In the genomic region with DNA sequence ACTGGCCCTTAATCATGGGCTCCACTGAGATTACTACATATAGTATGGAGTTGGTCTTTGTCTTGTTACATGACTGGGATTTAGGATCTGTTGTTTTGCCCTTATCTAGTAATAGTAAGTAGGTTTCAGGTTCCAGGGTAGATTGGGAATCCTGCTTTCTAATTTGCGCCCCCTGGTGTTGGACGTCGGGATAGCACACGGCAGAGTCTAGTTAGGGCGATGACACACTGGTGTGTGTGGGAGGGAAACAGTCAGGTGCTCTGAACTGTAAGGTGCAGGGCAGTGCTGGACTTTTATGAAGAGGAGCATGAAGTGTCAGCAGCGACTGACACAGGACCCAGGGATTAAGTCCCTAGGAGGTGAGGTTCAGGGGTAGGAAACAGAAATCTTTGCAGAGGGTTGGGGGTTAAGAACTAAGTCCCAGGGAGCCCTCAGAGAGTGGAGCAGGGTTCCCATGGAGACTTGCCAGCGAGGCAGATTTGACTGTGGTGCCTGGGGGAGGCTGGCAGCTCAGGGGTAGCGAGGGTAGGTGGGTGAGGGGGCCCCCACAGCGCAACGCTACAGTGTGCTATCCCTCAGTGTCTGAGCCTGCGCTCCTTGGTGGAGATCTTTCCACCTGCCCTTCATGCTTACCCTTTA, we compare ENCODE assay signal across 8 mouse cellular contexts.
A peak's percentile ranks its signal among the peaks of the same experiment; 100 is the strongest.
DNase-seq lines count a peak whose midpoint lies in the region; ATAC-seq lines count a peak whose summit lies in the region.

No protein-coding gene starts in this region.

- no peak overlapping the region for H3K4me2 ChIP-seq in liver, embryonic 12.5 days
- peak overlapping the region; percentile 44 for H3K4me2 ChIP-seq in forebrain, embryonic 16.5 days (ENCODE audit: low read length)
- H3K4me2 ChIP-seq in neural tube, embryonic 11.5 days (ENCODE audit: low read depth) = no peak overlapping the region

- ATAC-seq in liver, embryonic 12.5 days = no peak
- ATAC-seq in forebrain, embryonic 16.5 days = peak; percentile 73
- peak; percentile 56 for ATAC-seq in neural tube, embryonic 11.5 days (ENCODE audit: insufficient read depth, low FRiP score, low TSS enrichment)

- H3K36me3 ChIP-seq in liver, embryonic 12.5 days = no peaks in the 10 kb centered on the region
- H3K36me3 ChIP-seq in forebrain, embryonic 16.5 days (ENCODE audit: control insufficient read depth, insufficient read depth) = no peaks in the 10 kb centered on the region
- no peaks in the 10 kb centered on the region for H3K36me3 ChIP-seq in limb, embryonic 10.5 days
- no peaks in the 10 kb centered on the region for H3K36me3 ChIP-seq in neural tube, embryonic 11.5 days (ENCODE audit: control insufficient read depth, insufficient read depth, low read length)

- H3K27ac ChIP-seq in liver, embryonic 12.5 days = no peak overlapping the region
- peak overlapping the region; percentile 89 for H3K27ac ChIP-seq in forebrain, embryonic 16.5 days (ENCODE audit: low read length)
- H3K27ac ChIP-seq in limb, embryonic 10.5 days = no peak overlapping the region
- no peak overlapping the region for H3K27ac ChIP-seq in neural tube, embryonic 11.5 days (ENCODE audit: low read depth, low read length)

- no peaks in the 10 kb centered on the region for H3K9me3 ChIP-seq in liver, embryonic 12.5 days (replicated peaks)
- H3K9me3 ChIP-seq in forebrain, embryonic 16.5 days (ENCODE audit: control insufficient read depth, low read length) = no peaks in the 10 kb centered on the region
- no peaks in the 10 kb centered on the region for H3K9me3 ChIP-seq in limb, embryonic 10.5 days (replicated peaks)
- H3K9me3 ChIP-seq in neural tube, embryonic 11.5 days (ENCODE audit: control insufficient read depth, low read length) = no peaks in the 10 kb centered on the region

- 21% methylated on average over 11 of the region's 11 CpGs for WGBS in liver, embryonic 12.5 days (ENCODE audit: insufficient replicate concordance)
- 19% methylated on average over 11 of the region's 11 CpGs for WGBS in forebrain, embryonic 16.5 days
- WGBS in limb, embryonic 10.5 days = 30% methylated on average over 11 of the region's 11 CpGs
- 31% methylated on average over 11 of the region's 11 CpGs for WGBS in neural tube, embryonic 11.5 days

- no peaks in the 10 kb centered on the region for H3K4me1 ChIP-seq in liver, embryonic 12.5 days
- H3K4me1 ChIP-seq in forebrain, embryonic 16.5 days (replicated peaks; ENCODE audit: control insufficient read depth, insufficient read depth, low read length) = peaks cover 47% of the 10 kb centered on the region
- peaks cover 11% of the 10 kb centered on the region for H3K4me1 ChIP-seq in limb, embryonic 10.5 days
- no peaks in the 10 kb centered on the region for H3K4me1 ChIP-seq in neural tube, embryonic 11.5 days (ENCODE audit: control insufficient read depth, insufficient read depth, low read length)

- H3K9ac ChIP-seq in liver, embryonic 12.5 days = no peak overlapping the region
- peak overlapping the region; percentile 22; the same call in 1 of the 2 replicates for H3K9ac ChIP-seq in forebrain, embryonic 16.5 days (replicated peaks; ENCODE audit: low read depth, low read length)
- no peak overlapping the region for H3K9ac ChIP-seq in neural tube, embryonic 11.5 days (ENCODE audit: low read length)

- no peaks in the 10 kb centered on the region for H3K27me3 ChIP-seq in liver, embryonic 12.5 days (replicated peaks)
- no peaks in the 10 kb centered on the region for H3K27me3 ChIP-seq in forebrain, embryonic 16.5 days (replicated peaks; ENCODE audit: control insufficient read depth, insufficient read depth, low read length)
- no peaks in the 10 kb centered on the region for H3K27me3 ChIP-seq in limb, embryonic 10.5 days (ENCODE audit: low read depth, poor library complexity, severe bottlenecking)
- no peaks in the 10 kb centered on the region for H3K27me3 ChIP-seq in neural tube, embryonic 11.5 days (ENCODE audit: control insufficient read depth, insufficient read depth, low read length)

- peak; percentile 38 for DNase-seq in liver
- peak; percentile 31 for DNase-seq in cerebellum, adult 11-12 months
- peak; percentile 21 for DNase-seq in induced T-regulatory cell, adult 2 months (ENCODE audit: low read depth)
- DNase-seq in limb, embryonic 10.5 days (ENCODE audit: low spot score) = peak; percentile 80
- DNase-seq in neural tube, embryonic 11.5 days (ENCODE audit: low spot score) = peak; percentile 77
- peak; percentile 53 for DNase-seq in urinary bladder, postnatal 14 days (ENCODE audit: low spot score)

- H3K4me3 ChIP-seq in liver, embryonic 12.5 days = no peak overlapping the region
- peak overlapping the region; percentile 25 for H3K4me3 ChIP-seq in forebrain, embryonic 16.5 days (replicated peaks; ENCODE audit: low read length)
- H3K4me3 ChIP-seq in limb, embryonic 10.5 days = no peak overlapping the region
- no peak overlapping the region for H3K4me3 ChIP-seq in neural tube, embryonic 11.5 days (ENCODE audit: low read depth, low read length)

Comparison
In these comparisons a context has a peak if more than half of its experiments do, and no peak if none do; other contexts are left out.
1. DNase-seq: peak in every context shown above with its lines; median percentile 80 in limb, embryonic 10.5 days; 77 in neural tube, embryonic 11.5 days; 53 in urinary bladder, postnatal 14 days; 38 in liver; 31 in cerebellum, adult 11-12 months; 21 in induced T-regulatory cell, adult 2 months.